Mouse (Mus musculus) hematopoietic stem cell, adult 5-6 weeks (primary cell): ENCODE data around the gene Gm19345. TPM values are rescaled to one million over a fixed set of nuclear protein-coding genes. Genes with fewer than 3 reads are reported as not detected.

Experiments used
- total RNA-seq: library from RNA; stranded (forward); fragments of 172-1452, 232-1000 nt; gene quantifications from 2 replicates; pipeline ENCODE4 v1.2.3, GENCODE M21; 2017

Gene Gm19345
- total RNA-seq, 1 experiment from 2014 or later, result not detected

Other genes starting within 250 kb of the Gm19345 start
- 40.1 and 51.3 TPM in 2 replicates for gene Clasrp, start 247.5 kb upstream of the Gm19345 start, total RNA-seq
- 8.7 and 12.4 TPM in 2 replicates for gene Relb, start 222.6 kb upstream of the Gm19345 start, total RNA-seq
- 21.4 and 26.4 TPM in 2 replicates for gene Clptm1, start 187.0 kb upstream of the Gm19345 start, total RNA-seq
- 6.1 TPM in 1 of 2 replicates, not detected in the other for gene Apoc2, start 174.1 kb upstream of the Gm19345 start, total RNA-seq
- not detected in 2 replicates for gene Gm44805, start 170.6 kb upstream of the Gm19345 start, total RNA-seq
- gene Apoc4, start 170.5 kb upstream of the Gm19345 start, total RNA-seq, result not detected in 2 replicates
- gene Apoc1, start 159.3 kb upstream of the Gm19345 start, total RNA-seq, result not detected in 2 replicates
- gene Apoe, start 152.8 kb upstream of the Gm19345 start, total RNA-seq, result 167 and 314 TPM in 2 replicates
- gene Tomm40, start 136.6 kb upstream of the Gm19345 start, total RNA-seq, result 24.6 and 29.0 TPM in 2 replicates
- gene Nectin2, start 101.5 kb upstream of the Gm19345 start, total RNA-seq, result 2.0 and 3.8 TPM in 2 replicates
- gene Bcam, start 81.0 kb upstream of the Gm19345 start, total RNA-seq, result 2.3 and 4.2 TPM in 2 replicates
- gene Cblc, start 55.2 kb upstream of the Gm19345 start, total RNA-seq, result not detected in 2 replicates
- gene Bcl3, start 29.2 kb upstream of the Gm19345 start, total RNA-seq, result 3.0 and 5.3 TPM in 2 replicates
- 0.10 and 0.38 TPM in 2 replicates for gene Ceacam16, start 9.3 kb downstream of the Gm19345 start, total RNA-seq
- not detected in 2 replicates for gene Ceacam19, start 36.0 kb downstream of the Gm19345 start, total RNA-seq
- 11.1 and 13.4 TPM in 2 replicates for gene Pvr, start 69.2 kb downstream of the Gm19345 start, total RNA-seq
- not detected in 2 replicates for gene Igsf23, start 98.8 kb downstream of the Gm19345 start, total RNA-seq
- not detected in 2 replicates for gene Ceacam20, start 113.4 kb downstream of the Gm19345 start, total RNA-seq
- gene Nlrp9b, start 139.5 kb downstream of the Gm19345 start, total RNA-seq, result not detected in 2 replicates
- gene Vmn1r91, start 247.7 kb downstream of the Gm19345 start, total RNA-seq, result not detected in 2 replicates